Mouse (Mus musculus) forebrain, embryonic 13.5 days (tissue): ENCODE measurements around the gene Wdr48. TPM values are rescaled to one million over a fixed set of nuclear protein-coding genes. Genes with fewer than 3 reads are reported as not detected.

Experiments used
- ATAC-seq: fragments of 200-750 bp; cut with Nextera tagmentation; 2 replicates; pipeline ENCODE4 v1.8.0; 2017
- H3K27ac ChIP-seq: fragments of 300-500 bp; sonication (generic); 2 replicates; pipeline ENCODE4 v1.5.1; 2015; ENCODE audit warnings: inconsistent platforms, mild to moderate bottlenecking, moderate library complexity
- H3K27me3 ChIP-seq: fragments of 300-500 bp; sonication (generic); 2 replicates; pipeline ENCODE4 v1.6.1; 2015; ENCODE audit warnings: mild to moderate bottlenecking, inconsistent platforms
- H3K36me3 ChIP-seq: fragments of 300-500 bp; sonication (generic); 2 replicates; pipeline ENCODE4 v1.6.1; 2015; ENCODE audit warnings: mild to moderate bottlenecking, inconsistent platforms; ENCODE audit not compliant: poor library complexity, severe bottlenecking
- H3K4me1 ChIP-seq: fragments of 300-500 bp; sonication (generic); 2 replicates; pipeline ENCODE4 v1.6.1; 2015; ENCODE audit warnings: inconsistent platforms
- H3K4me2 ChIP-seq: fragments of 300-500 bp; sonication (generic); 2 replicates; pipeline ENCODE4 v1.6.1; 2015; ENCODE audit warnings: inconsistent platforms, mild to moderate bottlenecking, moderate library complexity
- H3K4me3 ChIP-seq: fragments of 300-500 bp; sonication (generic); 2 replicates; pipeline ENCODE4 v1.5.1; 2015; ENCODE audit warnings: mild to moderate bottlenecking, inconsistent platforms
- H3K9ac ChIP-seq: fragments of 300-500 bp; sonication (generic); 2 replicates; pipeline ENCODE4 v1.6.1; 2015; ENCODE audit warnings: mild to moderate bottlenecking, inconsistent platforms
- H3K9me3 ChIP-seq: fragments of 300-500 bp; sonication (generic); replicated peaks from 2 replicates; pipeline ENCODE4 v1.6.1; 2016; ENCODE audit warnings: inconsistent platforms
- WGBS: fragments of 180-500 bp; shearing (Covaris S2); methylation state at CpG from one replicate; pipeline ENCODE4 v1.1.7; 2015; 5-methylcytosine and 5-hydroxymethylcytosine counted together
- polyA plus RNA-seq: library from polyadenylated mRNA; unstranded; fragments of >200 nt; fragmentation: Nextera tagmentation; extraction: Ambion mirVana; gene quantifications from 2 replicates; pipeline ENCODE4 v1.2.1, GENCODE M21; 2015

Gene Wdr48
- polyA plus RNA-seq, 1 experiment from 2014 or later: 67.7 TPM

- Histone ChIP-seq H3K4me1 (peaks cover 40% of the 10 kb centered on the region), H3K36me3 (0 out of 2 replicates have a peak, but pooled peaks cover 6% of the 10 kb centered on the region), H3K4me2 (no peak overlapping the region), H3K27ac (no peak overlapping the region), H3K9me3 (no peaks in the 10 kb centered on the region), H3K4me3 (no peak overlapping the region), H3K27me3 (no peaks in the 10 kb centered on the region), H3K9ac (no peak overlapping the region; the same call in 1 of the 2 replicates)
- 95% methylated on average over 23 of the region's 23 CpGs for WGBS
- no peak for ATAC-seq
Measured at GRCm38 (mm10) chr9:119973281-119973680, 78.6 kb downstream of the Wdr48 start.

- H3K4me2 ChIP-seq: no peak overlapping the region
- 0 out of 2 replicates have a peak, but pooled peaks cover 6% of the 10 kb centered on the region for H3K36me3 ChIP-seq
- H3K4me3 ChIP-seq: no peak overlapping the region
- 94% methylated on average over 27 of the region's 27 CpGs for WGBS
- peaks cover 47% of the 10 kb centered on the region for H3K4me1 ChIP-seq
- no peak overlapping the region for H3K27ac ChIP-seq
- no peak overlapping the region for H3K9ac ChIP-seq
- no peaks in the 10 kb centered on the region for H3K9me3 ChIP-seq
- no peak for ATAC-seq
- no peaks in the 10 kb centered on the region for H3K27me3 ChIP-seq
Measured at GRCm38 (mm10) chr9:119973869-119974520, 79.3 kb downstream of the Wdr48 start.

GRCm38 (mm10) chr9:119974609-119975008 lies 79.9 kb downstream of the Wdr48 start:
- Histone ChIP-seq H3K4me1 (peaks cover 51% of the 10 kb centered on the region), H3K27me3 (no peaks in the 10 kb centered on the region), H3K4me3 (no peak overlapping the region), H3K27ac (no peak overlapping the region), H3K4me2 (no peak overlapping the region), H3K9me3 (no peaks in the 10 kb centered on the region), H3K9ac (no peak overlapping the region), H3K36me3 (0 out of 2 replicates have a peak, but pooled peaks cover 6% of the 10 kb centered on the region)
- no peak for ATAC-seq
- WGBS: 81% methylated on average over 5 of the region's 5 CpGs

GRCm38 (mm10) chr9:119975286-119975685 lies 80.6 kb downstream of the Wdr48 start:
- WGBS: 95% methylated on average over 4 of the region's 4 CpGs
- Histone ChIP-seq H3K4me3 (no peak overlapping the region), H3K27me3 (no peaks in the 10 kb centered on the region), H3K9me3 (no peaks in the 10 kb centered on the region), H3K4me2 (no peak overlapping the region), H3K36me3 (0 out of 2 replicates have a peak, but pooled peaks cover 6% of the 10 kb centered on the region), H3K9ac (no peak overlapping the region), H3K27ac (no peak overlapping the region), H3K4me1 (peaks cover 45% of the 10 kb centered on the region)
- no peak for ATAC-seq

Other genes starting within 250 kb of the Wdr48 start
- gene Scn10a, start 175.6 kb upstream of the Wdr48 start, polyA plus RNA-seq: 0.13 TPM in 1 of 2 replicates, not detected in the other
- gene Scn11a, start 69.4 kb upstream of the Wdr48 start, polyA plus RNA-seq: 0.30 and 0.38 TPM in 2 replicates
- 20.0 and 22.9 TPM in 2 replicates for gene Gorasp1, start 42.7 kb downstream of the Wdr48 start, polyA plus RNA-seq
- 0.32 and 0.54 TPM in 2 replicates for gene Ttc21a, start 42.7 kb downstream of the Wdr48 start, polyA plus RNA-seq
- gene Csrnp1, start 89.8 kb downstream of the Wdr48 start, polyA plus RNA-seq: 1.3 and 1.5 TPM in 2 replicates
- gene Xirp1, start 128.7 kb downstream of the Wdr48 start, polyA plus RNA-seq: not detected in 2 replicates
- gene Cx3cr1, start 175.0 kb downstream of the Wdr48 start, polyA plus RNA-seq: 4.9 and 5.0 TPM in 2 replicates
- not detected in 2 replicates for gene Ccr8, start 197.2 kb downstream of the Wdr48 start, polyA plus RNA-seq
- 31.2 and 38.8 TPM in 2 replicates for gene Slc25a38, start 215.5 kb downstream of the Wdr48 start, polyA plus RNA-seq
- gene Rpsa, start 232.8 kb downstream of the Wdr48 start, polyA plus RNA-seq: 1,184 and 1,248 TPM in 2 replicates